Mouse (Mus musculus): ENCODE results near the gene Vmn1r184.
"Not testable (repeated sequence)": the region's sequence is repeated elsewhere in the genome, so short reads cannot be mapped to it uniquely, and the experiment has no call there.

Vmn1r184 gene

GRCm38 (mm10) chr7:26260034-26260433 is at the start of gene Vmn1r184:
Gene Vmn1r184 (plus strand): TSS chr7:26260334.
- not testable (repeated sequence) for DNase-seq

GRCm38 (mm10) chr7:26303429-26304166 is 43.5 kb downstream of the Vmn1r184 start:
- not testable (repeated sequence) for DNase-seq

- not testable (repeated sequence) for DNase-seq
Measured at GRCm38 (mm10) chr7:26306926-26307325, 46.8 kb downstream of the Vmn1r184 start, which contains the start of gene Cyp2a4. Gene Cyp2a4 (plus strand): TSS chr7:26307169.

DNA sequence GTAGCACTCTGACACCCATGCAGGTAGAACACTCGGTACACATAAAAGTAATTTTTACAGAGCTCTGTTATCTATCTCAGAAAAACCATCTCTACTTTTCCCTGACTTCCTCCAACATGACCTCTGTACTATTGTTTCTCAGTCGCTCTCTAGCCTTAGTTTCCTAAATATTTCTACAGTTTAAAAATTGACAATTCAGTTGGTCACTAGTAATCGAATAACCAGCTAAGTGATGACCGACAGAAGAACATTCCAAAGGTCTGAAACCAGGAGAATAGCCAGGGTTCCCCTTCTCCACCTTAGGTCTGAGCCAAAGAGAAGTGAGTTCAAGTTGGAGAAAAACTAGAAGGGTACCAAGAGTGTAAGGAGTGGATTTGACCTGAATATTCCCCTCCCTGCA is 51.7 kb downstream of the Vmn1r184 start:
- not testable (repeated sequence) for DNase-seq

GRCm38 (mm10) chr7:26315194-26315593 is 55.1 kb downstream of the Vmn1r184 start:
- not testable (repeated sequence) for DNase-seq

GRCm38 (mm10) chr7:26315809-26316208 is 55.7 kb downstream of the Vmn1r184 start:
- DNase-seq: not testable (repeated sequence)
